Mouse (Mus musculus) yolk sac, embryonic 10.5 days (tissue): ENCODE measurements around the gene H2al1b.
"Not testable (repeated sequence)": the region's sequence is repeated elsewhere in the genome, so short reads cannot be mapped to it uniquely, and the experiment has no call there.

ENCODE experiments used
- DNase-seq: peaks from one replicate; pipeline ENCODE4 v3.0.0-alpha.2; 2017; ENCODE audit warnings: low spot score

Gene H2al1b

DNA sequence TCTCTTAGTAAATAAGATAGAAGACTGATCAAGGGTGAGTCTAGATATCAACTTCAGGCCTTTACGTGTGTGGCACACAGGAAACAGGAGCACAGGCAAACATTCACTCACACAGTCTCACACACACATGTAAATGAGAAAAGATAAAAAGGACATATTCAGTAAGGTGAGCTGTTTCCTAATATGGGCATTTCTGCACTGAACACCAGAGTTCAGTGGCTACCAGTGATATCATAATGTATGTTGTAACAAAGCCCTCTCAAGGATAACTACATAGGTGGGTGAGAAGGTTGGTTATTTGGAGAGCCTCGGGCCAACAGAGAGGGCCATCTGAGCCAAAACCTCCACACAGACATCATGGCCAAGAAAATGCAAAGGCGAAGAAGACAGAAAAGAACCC, at the start of gene H2al1b:
TSS of gene H2al1b (plus strand) at position 301 of the 400 bp plus-strand sequence.
- not testable (repeated sequence) for DNase-seq

DNA sequence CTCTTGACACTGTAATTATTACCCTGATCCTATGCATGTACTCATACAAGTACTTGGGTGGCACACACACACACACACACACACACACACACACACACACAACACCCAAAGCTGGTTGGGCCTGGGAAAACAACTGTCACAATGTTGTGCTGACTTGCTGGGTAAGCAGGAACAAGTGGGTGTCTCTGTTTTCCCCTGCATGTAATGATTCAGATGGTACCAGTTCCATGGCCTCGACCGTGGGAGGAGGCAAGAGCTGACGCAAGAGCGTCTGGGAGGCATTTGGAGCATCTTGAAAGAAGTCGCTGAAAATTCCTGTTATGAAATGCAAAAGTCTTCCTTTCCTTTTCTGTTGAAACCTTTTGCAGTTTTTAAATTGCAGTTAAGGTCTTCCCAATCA, 48.2 kb upstream of the H2al1b start:
- DNase-seq, result no peak

DNA sequence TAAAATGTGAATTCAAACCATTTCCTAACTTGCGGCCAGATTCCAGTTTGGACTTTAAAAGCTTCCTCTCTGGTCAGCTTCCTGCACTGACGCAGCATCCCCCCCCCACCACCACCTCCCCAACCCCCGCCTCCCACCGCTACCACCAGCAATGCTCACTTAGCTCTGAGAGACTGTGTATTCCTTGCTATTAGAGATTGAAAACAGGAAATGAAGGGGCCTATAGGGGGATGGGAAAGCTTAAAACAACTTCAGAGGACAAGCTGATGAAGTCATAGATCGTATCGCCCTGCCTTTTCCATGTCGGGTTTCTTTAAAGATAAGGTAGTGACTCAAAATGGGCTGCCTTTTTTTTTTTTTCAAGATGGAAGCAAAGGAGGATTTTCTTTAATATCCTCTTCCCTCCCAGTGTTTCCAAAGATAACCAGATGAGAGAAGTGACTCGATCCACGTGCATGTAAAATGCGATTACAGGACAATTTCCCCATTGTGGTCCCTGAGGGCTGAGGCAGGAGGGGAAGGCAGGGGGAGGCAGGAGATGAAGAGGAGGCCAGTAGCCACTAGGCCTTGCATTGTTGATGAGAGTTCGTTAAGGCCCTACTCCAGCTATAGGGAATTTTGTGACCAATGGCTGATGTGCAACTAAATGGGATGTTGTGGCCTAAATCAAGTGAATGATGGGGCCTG, 47.6 kb upstream of the H2al1b start:
- peak; percentile 18 for DNase-seq

DNA sequence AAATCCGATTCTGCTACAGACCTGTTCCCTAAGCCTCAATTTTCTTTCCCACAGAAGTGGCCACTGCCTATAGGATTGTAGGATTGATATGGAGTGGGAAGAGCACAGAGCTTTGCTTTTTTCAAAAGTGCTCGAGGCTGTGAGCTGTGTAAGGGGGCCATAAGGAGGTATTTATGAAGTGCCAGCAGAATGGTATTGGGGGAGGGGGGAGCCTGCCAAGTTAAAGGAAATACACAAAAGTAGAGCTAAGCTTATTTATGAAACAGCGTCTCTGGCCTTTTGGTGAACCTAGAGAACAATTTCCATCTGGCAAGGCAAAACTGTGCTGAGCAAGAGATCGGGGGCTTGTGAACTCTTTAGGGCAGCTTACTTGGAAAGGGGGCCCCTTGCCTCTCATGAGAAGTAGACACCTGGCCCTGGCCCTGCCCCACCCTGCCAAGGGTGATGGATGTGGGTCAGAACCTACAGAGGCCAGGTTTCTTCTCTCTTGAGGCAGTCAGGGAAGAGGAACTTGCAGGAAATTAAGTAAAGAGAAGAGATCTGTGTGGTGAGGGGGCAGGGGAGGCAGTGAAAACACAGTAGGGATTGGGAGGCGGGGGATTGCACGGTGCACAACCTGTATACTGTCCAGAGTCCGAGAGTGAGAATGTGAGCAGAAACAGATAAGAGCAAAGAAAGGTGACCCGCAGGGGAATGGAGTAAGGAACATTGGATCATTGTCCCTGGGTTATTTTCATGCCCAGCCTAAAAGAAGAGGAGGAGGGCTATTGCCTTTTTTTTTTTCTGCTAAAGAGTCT, 46.5 kb upstream of the H2al1b start:
- peak; percentile 18 for DNase-seq

DNA sequence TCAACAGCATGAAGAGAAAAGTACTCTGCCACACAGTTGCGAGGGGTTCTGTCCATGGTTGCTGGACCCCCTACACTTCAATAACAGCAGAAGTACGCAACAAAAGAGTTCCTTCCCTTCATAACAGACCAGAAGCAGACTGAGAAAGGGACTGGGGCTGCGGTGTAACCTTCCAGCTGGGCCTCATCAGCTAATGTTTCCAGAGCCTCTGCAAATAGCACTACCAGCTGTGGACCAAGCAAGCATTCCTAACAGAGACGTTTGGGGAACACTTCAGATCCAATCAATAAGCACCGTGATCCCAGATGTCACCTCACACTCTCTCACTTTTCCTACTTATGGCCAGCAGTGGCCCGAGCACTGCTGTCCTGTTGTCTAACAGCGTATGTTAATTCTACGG, 37.3 kb upstream of the H2al1b start:
- DNase-seq, result no peak

DNA sequence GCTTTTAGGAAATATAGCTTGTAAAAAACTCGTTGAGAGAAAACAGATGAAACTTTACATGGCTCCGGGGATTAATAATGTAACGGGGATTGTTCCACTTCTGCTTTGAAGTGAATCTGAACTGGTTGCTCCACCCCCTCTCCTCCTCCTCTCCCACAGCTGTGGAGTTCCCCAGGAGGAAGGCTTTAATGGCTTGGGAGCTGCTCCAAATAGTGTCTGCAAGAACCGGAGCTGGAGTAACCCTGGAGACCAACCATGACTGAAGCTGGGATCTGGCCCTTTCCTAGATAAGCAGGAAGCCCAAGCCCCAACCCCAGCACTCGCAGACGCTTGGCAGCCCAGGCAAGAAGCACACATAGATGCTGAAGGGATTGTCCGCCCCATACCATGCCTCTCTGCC, 34.4 kb upstream of the H2al1b start:
- no peak for DNase-seq

DNA sequence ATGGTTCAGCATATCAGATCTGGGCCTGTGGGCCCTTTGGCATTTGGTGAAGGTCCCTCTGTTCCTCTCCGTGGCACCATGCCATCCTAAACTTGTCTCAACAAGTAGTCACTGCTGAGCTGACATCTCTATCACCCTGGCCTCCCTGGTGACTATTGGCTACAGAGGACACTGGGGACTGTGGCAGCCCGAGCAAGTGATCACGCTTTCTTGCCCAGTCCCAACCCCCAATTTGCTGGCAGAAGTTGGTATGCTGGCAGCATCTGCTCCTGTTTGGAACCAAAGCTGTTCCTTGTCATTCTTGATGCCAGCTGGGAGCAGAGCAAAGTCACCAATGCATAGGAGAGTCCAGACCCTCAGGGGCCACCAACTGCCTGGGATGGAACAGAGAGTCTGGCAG, 33.2 kb upstream of the H2al1b start:
- DNase-seq, result no peak

DNA sequence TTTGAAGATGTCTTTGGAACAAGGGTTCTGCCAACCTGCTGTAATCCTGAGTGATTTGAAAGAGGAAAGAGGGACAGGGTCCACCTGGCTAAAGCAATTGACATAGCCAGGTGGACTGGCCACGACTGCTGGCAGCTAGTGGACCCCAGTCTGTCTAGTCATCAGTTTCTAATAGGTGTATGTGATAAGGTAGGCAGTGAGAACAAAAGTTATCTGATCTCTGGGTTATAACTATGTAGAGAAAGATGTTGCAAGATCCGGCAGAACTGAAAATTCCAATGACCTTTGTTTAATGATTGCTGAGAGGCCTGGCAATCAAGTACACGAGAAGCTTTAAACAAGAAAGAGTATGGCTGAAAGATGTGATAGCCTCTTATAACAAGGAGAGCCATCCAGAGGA, 29.0 kb upstream of the H2al1b start:
- no peak for DNase-seq

DNA sequence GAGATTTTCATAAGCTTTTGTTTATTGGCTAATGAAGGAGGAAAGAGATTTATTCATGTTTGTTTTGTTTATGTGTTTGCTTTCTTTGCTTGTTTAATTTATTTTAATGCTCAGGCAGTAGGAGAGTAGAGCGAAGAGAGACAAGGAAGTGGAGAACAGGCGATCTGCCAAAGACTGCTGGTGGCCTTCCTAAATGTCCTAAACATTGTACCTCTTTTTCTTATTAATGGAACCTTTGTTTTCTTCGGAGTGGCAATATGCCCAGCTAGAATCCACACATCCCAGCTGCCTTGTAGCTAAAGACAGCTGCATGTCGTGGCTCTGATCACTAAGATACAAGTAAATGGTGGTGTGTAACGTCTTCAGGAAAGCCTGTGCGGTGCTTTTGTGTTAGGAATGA, 25.1 kb upstream of the H2al1b start:
- no peak for DNase-seq

DNA sequence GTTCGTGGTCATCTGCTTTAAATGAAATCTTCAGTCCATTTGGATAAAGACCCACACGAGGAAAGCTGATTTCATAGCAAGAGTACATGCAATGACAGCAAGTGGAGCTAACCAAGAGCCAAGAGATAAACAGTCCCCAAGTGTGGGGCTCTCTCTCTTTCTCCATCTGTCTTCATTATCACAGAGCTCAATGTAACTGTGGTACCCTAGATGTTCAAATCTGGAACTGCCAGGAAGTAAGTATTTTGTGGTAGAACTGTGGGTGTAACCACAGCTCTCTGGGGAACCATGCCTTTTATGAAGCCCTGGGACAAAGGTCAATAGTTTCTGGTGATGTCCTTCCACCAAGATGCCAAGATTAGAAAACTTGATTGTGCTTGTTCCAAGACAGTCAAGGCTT, 21.5 kb upstream of the H2al1b start:
- no peak for DNase-seq

DNA sequence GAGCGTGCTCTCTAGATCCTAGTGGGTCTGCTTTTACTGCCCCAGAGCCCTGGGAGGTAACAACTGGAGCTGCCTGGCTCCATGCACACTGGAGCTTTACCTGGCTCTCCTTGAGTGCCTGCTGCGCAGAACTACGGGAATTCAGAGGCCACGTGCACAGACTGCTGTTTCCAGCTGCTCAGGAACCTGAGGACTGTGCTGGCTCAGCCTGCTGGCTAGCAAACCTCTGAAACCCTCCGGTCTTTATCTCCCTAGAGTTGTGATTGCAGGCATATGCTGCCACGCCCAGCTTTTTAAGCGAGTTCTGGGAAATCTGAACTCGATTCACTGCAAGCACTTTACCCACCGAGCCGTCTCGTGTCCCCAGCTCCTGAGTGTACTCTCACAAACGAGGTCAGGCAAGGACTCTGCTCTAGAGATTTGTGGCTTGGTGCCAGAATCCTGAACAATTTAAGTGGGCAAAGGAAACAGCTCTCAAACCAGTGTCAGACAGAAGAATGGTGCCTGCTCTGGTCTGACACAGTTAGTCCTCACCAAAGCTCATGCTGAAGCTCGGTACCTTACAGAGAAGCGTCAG, 13.8 kb upstream of the H2al1b start:
- DNase-seq, result no peak

DNA sequence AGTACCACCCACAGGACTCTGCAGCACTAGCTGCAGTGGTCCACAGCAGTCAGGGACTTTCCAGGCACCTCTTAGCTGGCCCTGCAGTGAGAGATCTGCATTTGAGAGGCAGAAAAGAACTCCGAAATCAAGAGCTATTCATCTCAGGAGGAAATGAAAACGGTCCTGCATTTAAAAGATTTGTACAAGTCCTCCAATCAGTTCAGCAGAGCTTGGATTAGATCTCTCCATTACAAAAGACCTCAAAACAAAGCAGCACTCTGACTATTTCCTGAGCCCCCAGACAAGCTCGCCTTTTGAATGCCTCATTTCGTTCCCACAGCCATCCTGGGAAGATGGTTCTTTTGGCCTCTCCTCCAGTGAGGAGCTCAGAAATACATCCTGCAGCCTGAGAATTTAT, 13.0 kb upstream of the H2al1b start:
- DNase-seq, result no peak

DNA sequence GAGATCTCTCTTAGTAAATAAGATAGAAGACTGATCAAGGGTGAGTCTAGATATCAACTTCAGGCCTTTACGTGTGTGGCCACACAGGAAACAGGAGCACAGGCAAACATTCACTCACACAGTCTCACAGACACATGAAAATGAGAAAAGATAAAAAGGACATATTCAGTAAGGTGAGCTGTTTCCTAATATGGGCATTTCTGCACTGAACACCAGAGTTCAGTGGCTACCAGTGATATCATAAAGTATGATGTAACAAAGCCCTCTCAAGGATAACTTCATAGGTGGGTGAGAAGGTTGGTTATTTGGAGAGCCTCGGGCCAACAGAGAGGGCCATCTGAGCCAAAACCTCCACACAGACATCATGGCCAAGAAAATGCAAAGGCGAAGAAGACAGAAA, 3.3 kb upstream of the H2al1b start, which contains the start of gene H2al1a:
TSS of gene H2al1a (plus strand) at position 301 of the 400 bp plus-strand sequence.
- DNase-seq, result not testable (repeated sequence)

DNA sequence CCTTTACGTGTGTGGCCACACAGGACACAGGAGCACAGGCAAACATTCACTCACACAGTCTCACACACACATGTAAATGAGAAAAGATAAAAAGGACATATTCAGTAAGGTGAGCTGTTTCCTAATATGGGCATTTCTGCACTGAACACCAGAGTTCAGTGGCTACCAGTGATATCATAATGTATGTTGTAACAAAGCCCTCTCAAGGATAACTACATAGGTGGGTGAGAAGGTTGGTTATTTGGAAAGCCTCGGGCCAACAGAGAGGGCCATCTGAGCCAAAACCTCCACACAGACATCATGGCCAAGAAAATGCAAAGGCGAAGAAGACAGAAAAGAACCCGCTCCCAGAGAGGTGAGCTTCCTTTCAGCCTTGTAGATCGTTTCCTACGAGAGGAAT, 3.1 kb downstream of the H2al1b start, which contains the start of gene H2al1c:
TSS of gene H2al1c (plus strand) at position 301 of the 400 bp plus-strand sequence.
- DNase-seq, result not testable (repeated sequence)

DNA sequence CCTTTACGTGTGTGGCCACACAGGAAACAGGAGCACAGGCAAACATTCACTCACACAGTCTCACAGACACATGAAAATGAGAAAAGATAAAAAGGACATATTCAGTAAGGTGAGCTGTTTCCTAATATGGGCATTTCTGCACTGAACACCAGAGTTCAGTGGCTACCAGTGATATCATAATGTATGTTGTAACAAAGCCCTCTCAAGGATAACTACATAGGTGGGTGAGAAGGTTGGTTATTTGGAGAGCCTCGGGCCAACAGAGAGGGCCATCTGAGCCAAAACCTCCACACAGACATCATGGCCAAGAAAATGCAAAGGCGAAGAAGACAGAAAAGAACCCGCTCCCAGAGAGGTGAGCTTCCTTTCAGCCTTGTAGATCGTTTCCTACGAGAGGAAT, 6.3 kb downstream of the H2al1b start, which contains the start of gene H2al1d:
TSS of gene H2al1d (plus strand) at position 301 of the 400 bp plus-strand sequence.
- not testable (repeated sequence) for DNase-seq

DNA sequence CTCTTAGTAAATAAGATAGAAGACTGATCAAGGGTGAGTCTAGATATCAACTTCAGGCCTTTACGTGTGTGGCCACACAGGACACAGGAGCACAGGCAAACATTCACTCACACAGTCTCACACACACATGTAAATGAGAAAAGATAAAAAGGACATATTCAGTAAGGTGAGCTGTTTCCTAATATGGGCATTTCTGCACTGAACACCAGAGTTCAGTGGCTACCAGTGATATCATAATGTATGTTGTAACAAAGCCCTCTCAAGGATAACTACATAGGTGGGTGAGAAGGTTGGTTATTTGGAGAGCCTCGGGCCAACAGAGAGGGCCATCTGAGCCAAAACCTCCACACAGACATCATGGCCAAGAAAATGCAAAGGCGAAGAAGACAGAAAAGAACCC, 9.4 kb downstream of the H2al1b start, which contains the start of gene H2al1e:
TSS of gene H2al1e (plus strand) at position 301 of the 400 bp plus-strand sequence.
- not testable (repeated sequence) for DNase-seq

DNA sequence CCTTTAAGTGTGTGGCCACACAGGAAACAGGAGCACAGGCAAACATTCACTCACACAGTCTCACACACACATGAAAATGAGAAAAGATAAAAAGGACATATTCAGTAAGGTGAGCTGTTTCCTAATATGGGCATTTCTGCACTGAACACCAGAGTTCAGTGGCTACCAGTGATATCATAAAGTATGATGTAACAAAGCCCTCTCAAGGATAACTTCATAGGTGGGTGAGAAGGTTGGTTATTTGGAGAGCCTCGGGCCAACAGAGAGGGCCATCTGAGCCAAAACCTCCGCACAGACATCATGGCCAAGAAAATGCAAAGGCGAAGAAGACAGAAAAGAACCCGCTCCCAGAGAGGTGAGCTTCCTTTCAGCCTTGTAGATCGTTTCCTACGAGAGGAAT, 12.6 kb downstream of the H2al1b start, which contains the start of gene H2al1f:
TSS of gene H2al1f (plus strand) at position 301 of the 400 bp plus-strand sequence.
- not testable (repeated sequence) for DNase-seq

DNA sequence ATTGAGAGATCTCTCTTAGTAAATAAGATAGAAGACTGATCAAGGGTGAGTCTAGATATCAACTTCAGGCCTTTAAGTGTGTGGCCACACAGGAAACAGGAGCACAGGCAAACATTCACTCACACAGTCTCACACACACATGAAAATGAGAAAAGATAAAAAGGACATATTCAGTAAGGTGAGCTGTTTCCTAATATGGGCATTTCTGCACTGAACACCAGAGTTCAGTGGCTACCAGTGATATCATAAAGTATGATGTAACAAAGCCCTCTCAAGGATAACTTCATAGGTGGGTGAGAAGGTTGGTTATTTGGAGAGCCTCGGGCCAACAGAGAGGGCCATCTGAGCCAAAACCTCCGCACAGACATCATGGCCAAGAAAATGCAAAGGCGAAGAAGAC, 15.7 kb downstream of the H2al1b start, which contains the start of gene H2al1g:
TSS of gene H2al1g (plus strand) at position 301 of the 400 bp plus-strand sequence.
- DNase-seq, result not testable (repeated sequence)

DNA sequence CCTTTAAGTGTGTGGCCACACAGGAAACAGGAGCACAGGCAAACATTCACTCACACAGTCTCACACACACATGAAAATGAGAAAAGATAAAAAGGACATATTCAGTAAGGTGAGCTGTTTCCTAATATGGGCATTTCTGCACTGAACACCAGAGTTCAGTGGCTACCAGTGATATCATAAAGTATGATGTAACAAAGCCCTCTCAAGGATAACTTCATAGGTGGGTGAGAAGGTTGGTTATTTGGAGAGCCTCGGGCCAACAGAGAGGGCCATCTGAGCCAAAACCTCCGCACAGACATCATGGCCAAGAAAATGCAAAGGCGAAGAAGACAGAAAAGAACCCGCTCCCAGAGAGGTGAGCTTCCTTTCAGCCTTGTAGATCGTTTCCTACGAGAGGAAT, 19.0 kb downstream of the H2al1b start, which contains the start of gene H2al1h:
TSS of gene H2al1h (plus strand) at position 301 of the 400 bp plus-strand sequence.
- not testable (repeated sequence) for DNase-seq

DNA sequence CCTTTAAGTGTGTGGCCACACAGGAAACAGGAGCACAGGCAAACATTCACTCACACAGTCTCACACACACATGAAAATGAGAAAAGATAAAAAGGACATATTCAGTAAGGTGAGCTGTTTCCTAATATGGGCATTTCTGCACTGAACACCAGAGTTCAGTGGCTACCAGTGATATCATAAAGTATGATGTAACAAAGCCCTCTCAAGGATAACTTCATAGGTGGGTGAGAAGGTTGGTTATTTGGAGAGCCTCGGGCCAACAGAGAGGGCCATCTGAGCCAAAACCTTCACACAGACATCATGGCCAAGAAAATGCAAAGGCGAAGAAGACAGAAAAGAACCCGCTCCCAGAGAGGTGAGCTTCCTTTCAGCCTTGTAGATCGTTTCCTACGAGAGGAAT, 22.1 kb downstream of the H2al1b start, which contains the start of gene H2al1i:
TSS of gene H2al1i (plus strand) at position 301 of the 400 bp plus-strand sequence.
- not testable (repeated sequence) for DNase-seq

DNA sequence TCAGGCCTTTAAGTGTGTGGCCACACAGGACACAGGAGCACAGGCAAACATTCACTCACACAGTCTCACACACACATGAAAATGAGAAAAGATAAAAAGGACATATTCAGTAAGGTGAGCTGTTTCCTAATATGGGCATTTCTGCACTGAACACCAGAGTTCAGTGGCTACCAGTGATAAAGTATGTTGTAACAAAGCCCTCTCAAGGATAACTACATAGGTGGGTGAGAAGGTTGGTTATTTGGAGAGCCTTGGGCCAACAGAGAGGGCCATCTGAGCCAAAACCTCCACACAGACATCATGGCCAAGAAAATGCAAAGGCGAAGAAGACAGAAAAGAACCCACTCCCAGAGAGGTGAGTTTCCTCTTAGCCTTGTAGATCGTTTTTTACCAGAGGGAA, 25.3 kb downstream of the H2al1b start, which contains the start of gene H2al1j:
TSS of gene H2al1j (plus strand) at position 301 of the 400 bp plus-strand sequence.
- DNase-seq, result not testable (repeated sequence)

DNA sequence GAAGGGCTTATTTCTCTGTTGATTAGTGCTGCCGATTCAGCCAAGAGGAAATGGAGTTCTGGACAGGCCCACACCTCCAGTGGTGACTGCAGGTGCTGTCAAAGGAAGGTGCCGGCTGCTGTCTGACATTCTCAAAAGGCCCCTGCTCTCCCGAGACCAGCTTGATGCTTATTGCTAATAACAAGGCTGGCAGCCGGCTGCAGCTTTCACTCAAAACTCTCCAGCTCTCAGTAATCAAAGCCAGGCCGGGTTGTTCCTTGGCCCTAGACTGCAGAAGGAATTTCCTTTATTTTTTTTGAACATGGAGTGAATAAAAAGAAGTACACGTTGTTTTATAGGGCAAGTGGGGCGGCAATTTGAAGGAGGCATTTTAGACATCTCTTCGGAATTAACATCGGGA, 43.5 kb downstream of the H2al1b start:
- DNase-seq, result no peak
